Mouse (Mus musculus) liver, adult (tissue): Measurements from ENCODE around the gene Ddr1.

Source experiments
- GATA4 ChIP-seq: IDR thresholded peaks from 2 replicates; pipeline ENCODE4 v1.6.1; 2014; ENCODE audit warnings: mild to moderate bottlenecking, low read length; ENCODE audit not compliant: insufficient replicate concordance

The Ddr1 gene

DNA sequence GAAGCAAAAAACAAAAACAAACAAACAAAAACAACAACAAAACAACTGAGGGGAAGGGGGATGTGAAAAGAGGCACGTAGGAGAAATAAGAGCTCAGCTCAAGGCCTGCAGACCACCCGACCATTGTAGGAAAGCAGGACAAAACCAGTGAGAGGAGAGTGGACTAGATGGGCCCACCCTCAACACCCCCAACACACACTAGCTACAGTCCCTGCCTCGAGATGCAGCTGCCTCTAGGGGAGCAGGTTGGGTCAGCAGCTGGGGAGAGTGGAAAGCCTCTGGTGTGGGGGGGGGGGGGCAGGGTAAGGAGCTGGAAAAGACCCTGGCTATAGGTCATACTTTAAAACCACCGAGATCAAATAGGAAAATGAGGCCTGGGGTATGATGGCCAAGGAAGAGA lies 1.8 kb downstream of the Ddr1 start:
- no peak for TF ChIP-seq GATA4

DNA sequence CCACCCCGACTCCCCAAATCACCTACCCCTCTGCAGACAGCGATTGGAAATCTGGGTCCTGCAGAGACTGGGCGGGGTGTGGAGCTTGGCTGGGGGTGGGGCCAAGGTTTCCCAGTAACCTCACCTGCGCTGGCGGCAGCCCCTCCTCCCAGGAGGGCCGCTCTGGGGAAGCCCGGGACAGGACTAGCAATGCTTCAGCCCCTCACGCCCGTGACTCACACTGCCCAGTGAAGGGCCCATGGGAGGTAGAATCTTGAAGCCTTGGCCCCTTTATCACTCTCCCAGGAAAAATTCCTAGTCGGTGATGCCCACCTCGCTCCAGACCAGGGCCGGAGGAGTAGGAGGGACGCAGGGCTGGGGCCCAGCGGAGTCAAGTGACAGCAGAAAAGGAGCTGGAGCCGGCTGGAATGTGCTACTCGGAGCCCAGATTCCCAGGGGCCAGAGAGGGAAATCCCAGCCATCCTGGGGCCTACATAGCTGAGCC lies 2.4 kb downstream of the Ddr1 start:
- TF ChIP-seq GATA4: no peak

DNA sequence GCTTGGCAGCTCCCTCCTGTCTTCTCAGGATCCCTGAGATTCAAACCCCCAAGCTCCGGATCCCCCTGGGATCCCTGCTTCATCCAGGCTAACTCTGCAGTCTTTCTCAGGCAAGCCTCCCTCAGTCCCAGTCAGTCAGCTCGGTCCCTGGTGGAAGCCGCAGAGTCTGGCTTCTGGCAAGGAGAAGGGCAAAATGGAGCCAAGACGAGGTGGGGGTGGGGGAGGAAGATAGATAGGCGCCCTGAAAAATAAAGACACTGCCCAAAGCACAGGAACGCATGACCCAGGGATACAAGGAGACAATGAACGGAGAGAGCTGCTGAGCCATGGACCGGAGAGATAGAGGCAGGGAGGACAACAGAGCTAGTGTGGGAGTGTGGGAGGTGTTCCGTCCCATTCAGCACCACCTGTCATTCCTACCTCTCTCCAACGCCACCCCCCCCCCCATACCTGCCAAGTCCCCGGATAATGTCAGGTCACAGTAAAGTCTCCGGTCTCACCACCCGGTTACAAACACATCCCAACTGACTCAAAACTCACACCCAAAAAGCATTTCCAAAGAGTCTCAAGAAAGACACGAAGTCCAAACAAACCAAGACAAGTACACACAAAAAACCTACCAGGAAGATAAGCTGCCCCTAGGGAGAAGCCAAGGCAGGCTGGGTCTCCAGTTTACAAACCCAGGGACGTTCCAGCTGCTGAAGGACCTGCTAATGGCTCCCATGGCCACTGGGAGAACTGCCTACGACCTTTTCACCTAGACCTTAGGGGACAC lies 3.0 kb downstream of the Ddr1 start:
- TF ChIP-seq GATA4: no peak

DNA sequence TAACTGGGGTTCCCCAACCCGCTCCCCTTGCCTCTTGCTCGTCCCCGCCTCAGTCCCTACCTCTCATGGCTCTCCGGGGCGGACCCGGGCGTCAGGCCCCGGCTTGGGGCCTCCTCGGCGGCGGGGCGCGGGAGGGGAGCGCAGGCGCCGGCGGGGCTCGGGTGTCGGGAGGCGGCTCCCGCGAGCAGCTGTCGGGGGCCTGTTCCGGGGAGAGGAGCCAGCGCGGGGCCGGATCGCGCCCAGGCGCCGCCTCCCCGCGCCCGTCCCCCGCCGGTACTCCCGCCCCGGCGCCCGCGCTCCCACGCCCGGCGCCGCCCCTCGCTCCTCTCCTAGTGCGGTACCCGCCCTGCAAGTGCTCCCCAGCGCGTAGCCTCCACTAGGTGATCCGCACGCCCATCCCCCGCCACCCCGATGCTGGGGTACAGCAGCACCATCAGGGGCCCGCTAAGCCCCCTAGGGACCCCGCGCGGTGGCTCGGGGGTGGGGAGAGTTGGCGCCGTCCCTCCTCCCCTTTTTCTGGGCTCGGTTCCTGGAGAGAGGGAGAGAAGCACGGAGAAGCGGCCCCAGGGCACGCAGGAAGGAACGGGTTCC lies 4.0 kb downstream of the Ddr1 start:
- TF ChIP-seq GATA4: no peak

DNA sequence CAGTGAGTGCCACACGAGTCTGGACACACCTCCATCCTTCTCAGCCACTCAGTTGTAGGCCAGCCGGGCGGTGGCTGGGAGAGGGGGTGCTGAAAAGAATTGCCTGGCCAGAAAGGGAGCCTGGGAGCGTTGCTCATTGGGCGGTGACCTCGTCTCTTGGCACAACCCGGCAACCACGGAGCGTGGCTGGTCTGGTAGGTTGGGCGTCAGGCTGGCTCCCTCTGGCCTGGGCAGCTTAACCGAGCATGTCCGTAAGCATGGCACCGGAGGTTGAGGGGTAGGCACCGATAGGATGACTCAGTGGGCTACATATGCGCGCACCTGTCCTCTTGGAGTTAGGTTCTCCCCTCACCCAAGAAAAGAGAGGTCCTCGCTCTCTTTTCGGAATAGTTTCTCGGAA lies 4.5 kb downstream of the Ddr1 start:
- no peak for TF ChIP-seq GATA4

DNA sequence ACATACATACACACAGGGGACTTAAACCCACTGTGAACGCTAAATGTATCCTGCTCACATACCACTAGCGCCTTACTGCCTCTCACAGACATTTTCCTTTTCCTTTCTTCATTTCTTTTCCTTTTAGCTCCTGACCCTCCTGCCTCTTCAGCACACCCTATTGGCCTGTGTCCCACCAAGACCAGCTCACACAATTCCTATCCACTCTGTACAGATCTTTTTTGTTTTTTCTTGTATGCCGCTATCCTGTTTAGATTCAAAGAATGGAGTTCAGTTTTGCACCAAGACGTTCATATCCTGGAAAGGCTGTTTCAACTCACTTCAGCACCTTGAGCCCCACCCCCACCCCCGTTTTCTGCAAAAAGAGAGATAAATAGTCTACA lies 5.9 kb downstream of the Ddr1 start:
- TF ChIP-seq GATA4: no peak

DNA sequence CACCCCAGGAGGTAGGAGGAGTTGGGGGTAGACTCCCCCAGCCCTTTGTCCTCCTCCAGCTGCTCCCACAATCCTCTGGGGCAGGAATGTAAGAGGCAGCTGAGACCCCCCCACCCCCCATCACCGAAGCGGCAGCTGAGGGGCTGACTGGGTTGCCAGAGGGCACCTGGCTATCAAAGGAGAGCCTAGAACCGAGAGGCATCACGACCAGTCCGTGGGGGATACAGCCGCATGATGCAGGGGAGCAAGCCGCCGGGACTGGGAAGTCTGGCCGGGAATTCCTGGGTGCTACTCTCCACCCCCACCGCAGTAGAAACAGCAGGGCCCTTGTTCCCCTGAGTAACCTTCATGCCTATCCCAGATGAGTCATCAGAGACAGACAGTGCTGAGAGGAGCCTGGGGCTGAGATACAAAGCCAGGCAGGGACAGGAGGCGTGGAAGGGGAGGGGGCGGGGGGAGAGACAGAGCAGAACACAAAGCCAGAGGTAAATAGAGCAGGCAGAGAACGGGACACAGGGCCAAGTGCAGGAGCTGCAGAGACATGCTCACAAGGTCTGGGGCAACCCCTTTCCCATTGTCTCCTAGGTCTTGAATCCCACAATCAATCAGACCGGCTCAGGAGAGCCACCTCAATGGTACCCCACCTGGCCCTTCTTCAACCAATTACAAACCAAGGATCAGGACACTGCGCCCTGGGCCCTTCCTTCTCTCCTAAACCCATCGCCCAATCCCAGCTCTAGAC lies 6.5 kb downstream of the Ddr1 start:
- TF ChIP-seq GATA4: no peak

DNA sequence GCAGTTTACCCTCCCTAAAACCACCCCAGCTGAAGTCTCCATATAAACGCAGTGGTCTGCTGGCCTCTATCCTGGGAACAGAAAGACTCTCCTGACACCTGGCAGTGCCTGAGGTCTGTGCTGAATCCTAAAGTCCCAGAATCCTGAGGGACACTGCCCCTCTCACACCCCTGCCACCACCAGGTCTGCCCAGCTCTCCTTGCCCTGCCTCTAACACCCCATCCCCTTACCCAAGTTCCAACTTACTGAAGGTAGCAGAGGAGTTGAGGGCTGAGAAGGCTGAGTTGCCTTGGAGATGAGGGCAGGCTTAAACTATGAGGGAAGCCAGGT lies 7.0 kb downstream of the Ddr1 start:
- no peak for TF ChIP-seq GATA4

DNA sequence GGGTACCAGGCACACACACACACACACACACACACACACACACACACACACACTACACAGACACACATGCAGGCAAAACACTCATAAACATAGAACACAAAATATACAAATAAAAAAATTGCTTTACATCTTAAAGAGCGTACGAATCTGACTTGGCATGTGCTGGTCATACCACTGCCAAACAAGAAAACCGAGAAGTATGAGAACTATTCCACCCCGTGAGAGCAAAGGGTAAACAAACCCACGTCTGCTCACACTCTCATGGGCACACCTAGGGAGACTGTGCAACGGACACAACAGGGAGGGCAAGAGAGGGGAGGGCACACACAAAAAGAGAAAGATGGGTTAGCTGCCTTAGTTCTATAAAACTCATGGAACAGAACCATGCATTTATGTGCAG lies 7.7 kb downstream of the Ddr1 start:
- TF ChIP-seq GATA4: no peak

DNA sequence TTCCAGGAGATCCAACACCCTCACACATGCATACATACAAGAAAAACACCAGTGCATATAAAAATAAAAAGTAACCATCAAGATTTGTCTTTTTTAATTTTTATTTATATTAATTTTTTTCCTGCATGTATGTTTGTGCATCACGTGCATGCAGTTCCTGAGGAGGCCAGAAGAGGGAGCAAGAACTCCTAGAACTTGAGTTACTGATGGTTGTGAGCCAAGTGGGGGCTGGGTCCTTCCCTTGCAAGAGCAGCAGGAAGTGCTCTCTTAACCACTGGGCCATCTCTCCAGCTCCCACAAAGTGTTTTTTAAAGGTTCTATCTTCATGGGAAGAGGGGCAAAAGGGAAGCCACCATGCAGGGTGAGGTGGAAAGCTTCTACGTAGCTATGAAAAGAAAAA lies 9.1 kb downstream of the Ddr1 start:
- no peak for TF ChIP-seq GATA4

DNA sequence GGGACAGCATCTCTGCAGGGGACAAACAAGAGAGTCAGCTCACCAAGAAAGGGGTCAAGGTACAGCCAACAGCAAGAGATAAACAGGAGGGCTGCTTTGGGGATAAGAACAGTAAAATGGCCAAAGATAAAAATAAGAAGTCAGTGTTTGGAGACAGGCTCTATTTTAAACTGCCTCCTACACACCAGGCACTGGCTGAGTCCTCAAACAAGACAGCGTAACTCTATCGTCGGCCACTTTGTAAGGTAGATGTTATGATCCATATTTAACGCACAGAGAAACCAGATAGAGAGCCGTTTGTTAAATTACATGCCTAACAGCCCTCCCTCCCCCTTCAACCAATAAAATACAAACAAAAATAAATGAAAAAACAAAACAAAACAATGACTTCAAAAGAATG lies 10.5 kb downstream of the Ddr1 start:
- no peak for TF ChIP-seq GATA4

DNA sequence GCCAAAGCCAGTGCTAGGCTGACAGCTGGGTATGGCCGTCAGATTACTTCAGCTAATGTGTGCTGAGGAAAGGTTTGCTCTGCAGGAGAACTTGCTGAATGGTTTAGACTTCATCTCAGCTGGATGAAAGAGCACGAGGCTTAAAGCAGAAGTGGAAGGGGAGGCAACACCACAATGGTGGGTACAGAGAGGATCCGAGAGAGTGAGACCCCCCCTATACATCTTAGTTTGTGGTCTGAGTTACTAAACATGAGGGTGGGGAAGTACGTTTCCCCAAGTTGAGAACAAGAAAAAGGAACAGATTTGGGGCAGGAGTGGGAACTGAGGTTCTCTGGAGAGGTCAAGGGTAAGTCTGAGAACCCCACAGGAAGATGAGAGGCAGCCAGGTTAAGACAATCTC lies 12.1 kb downstream of the Ddr1 start:
- TF ChIP-seq GATA4: no peak

DNA sequence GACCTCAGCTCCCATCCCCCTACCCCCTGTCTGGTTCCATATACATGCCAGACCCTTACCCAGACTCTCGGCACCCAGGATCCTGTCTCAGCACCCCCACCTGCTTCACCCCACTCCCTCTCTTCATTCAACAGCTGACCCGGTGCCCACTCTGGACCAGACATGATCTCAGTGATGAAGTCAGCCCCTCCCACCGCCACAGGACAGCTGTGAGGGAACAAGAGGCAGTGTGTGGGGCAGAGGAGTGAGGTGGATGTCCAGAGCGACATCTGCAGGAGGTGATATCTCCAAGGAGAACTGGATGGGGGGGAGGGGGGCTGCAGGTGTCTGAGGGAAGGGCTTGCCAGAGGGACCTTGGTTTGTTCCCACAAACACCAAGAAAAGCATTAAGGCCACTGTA lies 12.6 kb downstream of the Ddr1 start:
- no peak for TF ChIP-seq GATA4

DNA sequence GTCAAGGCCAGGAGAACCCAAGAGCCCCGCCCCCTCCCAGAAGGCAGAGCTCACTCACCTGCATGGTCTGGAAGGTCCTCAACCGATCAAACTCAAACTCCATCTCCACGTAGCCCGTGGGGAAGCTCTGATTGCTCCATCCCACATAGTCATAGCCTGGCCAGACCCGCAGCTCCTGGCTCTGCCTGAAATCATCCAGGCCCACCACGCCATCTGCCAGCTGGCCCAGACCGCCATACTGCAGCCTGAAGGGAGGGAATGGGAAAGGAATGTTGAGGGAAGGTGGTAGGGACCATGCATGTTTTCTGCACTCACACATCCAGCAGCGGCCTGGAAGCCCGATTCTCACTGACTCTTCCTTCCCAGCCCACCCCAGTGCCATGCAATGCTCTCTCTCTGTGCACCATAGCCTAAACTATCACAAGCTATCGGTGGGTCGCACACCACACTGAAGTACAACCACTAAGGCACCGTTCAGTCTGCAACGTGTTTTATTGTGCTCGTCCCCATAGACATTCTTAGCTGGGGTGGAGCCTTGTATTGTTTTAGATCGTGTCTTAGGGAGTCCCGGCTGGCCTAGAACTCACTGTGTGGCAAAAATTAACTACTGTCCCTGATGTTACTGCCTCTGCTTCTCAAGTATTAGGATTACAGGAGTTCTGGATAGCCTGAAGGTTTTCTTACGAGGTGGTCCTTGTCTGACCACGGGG lies 14.3 kb downstream of the Ddr1 start:
- no peak for TF ChIP-seq GATA4

DNA sequence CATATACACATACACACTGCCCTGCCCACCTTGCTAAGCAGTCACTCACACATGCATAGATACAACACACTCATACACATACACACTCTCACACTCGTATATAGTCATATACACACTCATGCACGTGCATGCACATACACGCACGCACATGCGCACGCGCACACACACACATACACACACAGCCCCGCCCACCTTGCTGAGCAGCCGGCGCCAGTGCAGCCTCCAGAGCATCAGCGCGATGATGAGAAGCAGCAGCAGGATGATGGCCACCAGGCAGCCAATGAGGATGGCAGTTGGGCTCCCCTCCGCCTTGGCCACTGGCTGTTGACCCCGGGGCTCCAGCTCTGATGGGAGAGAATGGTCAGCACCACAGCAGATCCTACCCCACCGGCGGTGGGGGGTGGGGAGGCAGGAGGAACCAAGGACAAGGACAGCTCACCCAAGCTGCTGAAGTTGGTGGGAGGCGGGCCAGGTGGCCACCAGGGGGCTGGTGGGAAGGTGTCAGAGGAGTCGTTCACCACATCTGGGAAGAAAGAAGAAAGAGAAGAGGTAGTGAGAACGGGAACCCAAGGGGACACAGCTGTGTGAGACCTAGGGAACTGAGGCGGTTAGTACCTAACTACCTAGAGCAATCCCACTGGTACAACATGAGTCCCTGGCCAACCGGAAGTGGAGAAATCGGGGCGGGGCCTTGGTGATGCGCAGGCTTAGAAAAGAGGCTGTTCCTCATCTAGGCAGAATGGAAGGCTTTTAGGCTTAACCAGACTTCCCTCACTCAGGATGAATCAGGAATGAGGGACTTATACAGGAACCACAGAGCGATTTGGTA lies 15.9 kb downstream of the Ddr1 start:
- TF ChIP-seq GATA4: no peak

DNA sequence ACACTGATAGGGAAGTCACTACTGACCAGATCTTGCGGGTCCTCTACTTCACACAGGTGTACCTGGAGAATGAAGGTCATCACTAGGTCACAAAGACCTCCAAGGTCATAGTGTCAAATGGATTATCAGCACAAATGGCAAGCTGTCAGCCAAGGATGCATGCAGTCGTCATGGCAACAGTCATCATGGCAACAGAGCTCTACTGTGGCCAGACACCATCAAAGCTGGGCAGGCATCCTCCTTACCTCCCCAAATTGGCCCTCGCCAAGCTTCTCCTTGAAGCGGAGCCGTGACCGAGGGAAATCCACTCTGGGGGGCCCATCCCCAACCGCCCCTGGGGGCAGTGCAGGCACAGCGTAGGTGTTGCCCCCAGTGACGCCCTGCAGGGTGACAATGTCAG lies 19.4 kb downstream of the Ddr1 start:
- TF ChIP-seq GATA4: no peak

DNA sequence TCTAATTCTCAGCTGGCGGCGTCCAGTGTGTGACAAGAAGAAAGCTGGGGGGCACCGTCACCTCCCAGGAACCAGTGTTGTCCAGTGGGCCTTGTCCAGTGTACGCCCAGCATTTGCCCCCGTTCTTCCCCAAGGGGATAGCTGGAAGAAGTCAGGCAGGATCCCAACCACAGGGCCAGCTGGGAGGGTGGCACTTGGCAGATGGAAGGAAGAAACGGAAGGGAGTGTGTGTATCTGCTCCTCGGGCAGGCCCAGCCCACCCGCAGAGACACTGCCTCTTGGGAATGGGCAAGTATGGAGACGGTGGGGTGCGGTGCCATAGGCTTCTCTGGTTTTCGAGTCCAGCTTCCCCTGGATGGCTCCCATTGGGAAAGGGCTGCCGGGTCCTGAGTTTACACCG lies 22.4 kb downstream of the Ddr1 start:
- TF ChIP-seq GATA4: no peak
